Mouse (Mus musculus) thymus, postnatal 25 days (tissue): ENCODE measurements around the gene Trpv3.
A peak's percentile ranks its signal among the peaks of the same experiment; 100 is the strongest.

Source experiments
- DNase-seq: peaks from one replicate; pipeline ENCODE4 v3.0.0; 2022

The Trpv3 gene

GRCm38 (mm10) chr11:73267267-73267666 lies at the start of gene Trpv3:
Trpv3 (plus strand) TSS chr11:73267388.
- DNase-seq, result no peak

- no peak for DNase-seq
These were observed 47.5 kb upstream of the Trpv3 start for GRCm38 (mm10) chr11:73219671-73220070.

- DNase-seq, result no peak
These were observed 46.5 kb upstream of the Trpv3 start for GRCm38 (mm10) chr11:73220651-73221050.

GRCm38 (mm10) chr11:73222846-73223245 lies 44.3 kb upstream of the Trpv3 start:
- no peak for DNase-seq

- DNase-seq, result peak; percentile 6
These were observed 43.2 kb upstream of the Trpv3 start for GRCm38 (mm10) chr11:73223966-73224365.

GRCm38 (mm10) chr11:73225856-73226255 lies 41.3 kb upstream of the Trpv3 start:
- no peak for DNase-seq

- no peak for DNase-seq
These were observed 38.3 kb upstream of the Trpv3 start for GRCm38 (mm10) chr11:73228881-73229280.

- DNase-seq, result no peak
These were observed 37.1 kb upstream of the Trpv3 start for GRCm38 (mm10) chr11:73230081-73230480.

GRCm38 (mm10) chr11:73232513-73232912 lies 34.7 kb upstream of the Trpv3 start:
- DNase-seq, result no peak

- DNase-seq, result no peak
These were observed 33.2 kb upstream of the Trpv3 start, which contains the start of gene Trpv1 for GRCm38 (mm10) chr11:73233992-73234391. Trpv1 (plus strand) TSS chr11:73234292.

GRCm38 (mm10) chr11:73235990-73236701 lies 31.0 kb upstream of the Trpv3 start:
- DNase-seq, result no peak

GRCm38 (mm10) chr11:73236731-73237130 lies 30.5 kb upstream of the Trpv3 start:
- DNase-seq, result no peak

GRCm38 (mm10) chr11:73242199-73242598 lies 25.0 kb upstream of the Trpv3 start:
- no peak for DNase-seq

GRCm38 (mm10) chr11:73242777-73243176 lies 24.4 kb upstream of the Trpv3 start:
- no peak for DNase-seq

- DNase-seq, result no peak
These were observed 9.7 kb upstream of the Trpv3 start for GRCm38 (mm10) chr11:73257362-73257945.

- no peak for DNase-seq
These were observed 8.5 kb upstream of the Trpv3 start for GRCm38 (mm10) chr11:73258664-73259063.

GRCm38 (mm10) chr11:73260457-73260856 lies 6.7 kb upstream of the Trpv3 start:
- DNase-seq, result no peak

GRCm38 (mm10) chr11:73261385-73261784 lies 5.8 kb upstream of the Trpv3 start:
- DNase-seq, result no peak

GRCm38 (mm10) chr11:73274821-73275220 lies 7.6 kb downstream of the Trpv3 start:
- no peak for DNase-seq

GRCm38 (mm10) chr11:73280710-73281109 lies 13.5 kb downstream of the Trpv3 start:
- DNase-seq, result no peak

GRCm38 (mm10) chr11:73281528-73282027 lies 14.4 kb downstream of the Trpv3 start:
- DNase-seq, result peak; percentile 26

GRCm38 (mm10) chr11:73283369-73283768 lies 16.2 kb downstream of the Trpv3 start:
- DNase-seq, result no peak

GRCm38 (mm10) chr11:73283926-73284325 lies 16.7 kb downstream of the Trpv3 start:
- no peak for DNase-seq

- DNase-seq, result no peak
These were observed 17.2 kb downstream of the Trpv3 start for GRCm38 (mm10) chr11:73284351-73284750.
